Mouse (Mus musculus): ENCODE measurements around the gene 2310009B15Rik. TPM values are rescaled to one million over a fixed set of nuclear protein-coding genes. Genes with fewer than 3 reads are reported as not detected.
A peak's percentile ranks its signal among the peaks of the same experiment; 100 is the strongest.

Gene 2310009B15Rik
- polyA plus RNA-seq, 1 experiment from 2014 or later, result 44.6 TPM

DNA sequence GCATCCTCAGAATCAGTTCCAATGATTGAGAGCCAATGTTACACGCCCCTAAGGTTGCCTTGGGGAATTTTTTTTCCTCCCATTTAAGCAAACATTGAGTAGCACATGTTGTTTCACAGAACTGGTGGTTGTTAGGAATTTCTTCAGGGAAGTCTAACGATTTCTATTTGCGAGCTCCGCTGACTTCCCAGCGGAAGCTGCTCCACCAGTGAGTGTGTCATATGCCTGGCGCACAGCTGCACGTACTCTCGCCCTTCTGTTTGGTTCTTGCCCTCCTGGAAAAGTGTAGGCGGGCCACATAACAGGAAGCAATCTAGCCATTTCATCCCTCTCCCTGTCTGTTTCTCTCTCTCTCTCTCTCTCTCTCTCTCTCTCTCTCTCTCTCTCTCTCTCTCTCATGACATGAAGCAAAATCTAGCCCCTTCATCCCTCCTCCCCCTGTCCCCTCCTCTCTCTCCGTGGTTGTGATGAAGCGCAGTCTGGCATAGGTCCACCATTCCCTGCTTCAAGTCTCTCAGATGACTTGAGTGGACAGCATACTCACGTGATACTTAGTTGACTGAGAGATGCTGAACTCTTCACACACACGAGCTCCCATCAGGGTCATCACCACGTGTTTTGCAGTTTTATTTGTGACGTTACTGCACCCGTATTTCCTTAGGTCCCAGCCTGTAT, 19.9 kb upstream of the 2310009B15Rik start:
- DNase-seq (ENCODE audit: low spot score), result peak; percentile 19
- Histone ChIP-seq H3K27ac (replicated peaks; ENCODE audit: low read depth, low read length) (no peak overlapping the region), H3K4me3 (ENCODE audit: low read depth, low read length) (no peak overlapping the region), H3K9ac (replicated peaks; ENCODE audit: low read length) (no peak overlapping the region), H3K4me2 (ENCODE audit: low read depth, low read length) (no peak overlapping the region), H3K9me3 (replicated peaks; ENCODE audit: control insufficient read depth, low read length) (no peaks in the 10 kb centered on the region), H3K27me3 (ENCODE audit: control insufficient read depth, insufficient read depth, low read length) (no peaks in the 10 kb centered on the region), H3K36me3 (replicated peaks; ENCODE audit: control insufficient read depth, insufficient read depth, low read depth, low read length) (no peaks in the 10 kb centered on the region), H3K4me1 (ENCODE audit: control insufficient read depth, insufficient read depth, low read length) (no peaks in the 10 kb centered on the region)
- ATAC-seq (replicated peaks; ENCODE audit: insufficient number of reproducible peaks, low FRiP score, low TSS enrichment, low read depth), result no peak
- 63% methylated on average over 16 of the region's 16 CpGs for WGBS

DNA sequence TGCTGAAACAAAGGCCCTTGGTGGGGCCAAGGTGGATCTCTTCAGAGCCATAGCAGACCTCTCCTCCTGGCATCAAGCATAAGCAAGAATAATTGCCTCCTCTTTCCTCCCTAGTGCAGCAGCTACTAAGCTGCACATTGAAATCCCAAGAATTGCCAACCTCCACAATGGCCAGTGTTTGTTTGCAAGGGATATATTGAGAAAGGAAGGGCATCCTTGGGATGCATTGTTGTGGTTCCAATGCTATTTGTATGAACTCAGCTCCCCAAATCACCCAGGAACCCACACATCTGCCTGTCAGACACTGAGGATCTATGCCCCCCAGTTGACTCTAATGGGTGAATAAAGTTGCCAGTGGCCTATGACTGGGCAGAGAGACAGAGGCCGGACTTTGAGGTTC, 5.8 kb downstream of the 2310009B15Rik start:
- H3K4me1 ChIP-seq (ENCODE audit: control insufficient read depth, insufficient read depth, low read length), result peaks cover 4% of the 10 kb centered on the region
- H3K4me3 ChIP-seq (ENCODE audit: low read depth, low read length), result no peak overlapping the region
- WGBS, result 75% methylated on average over 1 of the region's 1 CpGs
- H3K9me3 ChIP-seq (replicated peaks; ENCODE audit: control insufficient read depth, low read length), result no peaks in the 10 kb centered on the region
- H3K4me2 ChIP-seq (ENCODE audit: low read depth, low read length), result no peak overlapping the region
- peaks cover 34% of the 10 kb centered on the region for H3K27me3 ChIP-seq (ENCODE audit: control insufficient read depth, insufficient read depth, low read length)
- ATAC-seq (replicated peaks; ENCODE audit: insufficient number of reproducible peaks, low FRiP score, low TSS enrichment, low read depth), result no peak
- no peak overlapping the region for H3K9ac ChIP-seq (replicated peaks; ENCODE audit: low read length)
- no peak overlapping the region for H3K27ac ChIP-seq (replicated peaks; ENCODE audit: low read depth, low read length)
- no peaks in the 10 kb centered on the region for H3K36me3 ChIP-seq (replicated peaks; ENCODE audit: control insufficient read depth, insufficient read depth, low read depth, low read length)
- DNase-seq (ENCODE audit: low spot score), result no peak

DNA sequence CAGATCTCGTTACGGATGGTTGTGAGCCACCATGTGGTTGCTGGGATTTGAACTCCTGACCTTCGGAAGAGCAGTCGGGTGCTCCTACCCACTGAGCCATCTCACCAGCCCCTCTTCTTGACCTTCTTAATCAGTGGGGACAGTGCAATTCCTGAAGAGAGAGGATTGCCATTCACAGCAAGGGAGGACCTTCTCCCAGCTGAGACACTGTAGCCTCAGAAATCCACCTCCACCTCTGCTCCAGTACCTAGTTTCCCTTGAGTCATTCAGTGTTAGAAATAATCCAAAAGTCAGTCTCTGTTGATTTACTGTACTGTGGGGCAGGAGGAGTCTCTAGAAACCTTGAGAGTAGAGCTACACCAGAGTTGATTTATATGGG, 6.5 kb downstream of the 2310009B15Rik start:
- H3K27ac ChIP-seq (replicated peaks; ENCODE audit: low read depth, low read length), result no peak overlapping the region
- no peak for DNase-seq (ENCODE audit: low spot score)
- H3K4me3 ChIP-seq (ENCODE audit: low read depth, low read length), result no peak overlapping the region
- peaks cover 41% of the 10 kb centered on the region for H3K27me3 ChIP-seq (ENCODE audit: control insufficient read depth, insufficient read depth, low read length)
- peaks cover 4% of the 10 kb centered on the region for H3K4me1 ChIP-seq (ENCODE audit: control insufficient read depth, insufficient read depth, low read length)
- H3K9me3 ChIP-seq (replicated peaks; ENCODE audit: control insufficient read depth, low read length), result no peaks in the 10 kb centered on the region
- 28% methylated on average over 2 of the region's 4 CpGs for WGBS
- no peak overlapping the region for H3K9ac ChIP-seq (replicated peaks; ENCODE audit: low read length)
- no peak overlapping the region for H3K4me2 ChIP-seq (ENCODE audit: low read depth, low read length)
- no peaks in the 10 kb centered on the region for H3K36me3 ChIP-seq (replicated peaks; ENCODE audit: control insufficient read depth, insufficient read depth, low read depth, low read length)
- no peak for ATAC-seq (replicated peaks; ENCODE audit: insufficient number of reproducible peaks, low FRiP score, low TSS enrichment, low read depth)

DNA sequence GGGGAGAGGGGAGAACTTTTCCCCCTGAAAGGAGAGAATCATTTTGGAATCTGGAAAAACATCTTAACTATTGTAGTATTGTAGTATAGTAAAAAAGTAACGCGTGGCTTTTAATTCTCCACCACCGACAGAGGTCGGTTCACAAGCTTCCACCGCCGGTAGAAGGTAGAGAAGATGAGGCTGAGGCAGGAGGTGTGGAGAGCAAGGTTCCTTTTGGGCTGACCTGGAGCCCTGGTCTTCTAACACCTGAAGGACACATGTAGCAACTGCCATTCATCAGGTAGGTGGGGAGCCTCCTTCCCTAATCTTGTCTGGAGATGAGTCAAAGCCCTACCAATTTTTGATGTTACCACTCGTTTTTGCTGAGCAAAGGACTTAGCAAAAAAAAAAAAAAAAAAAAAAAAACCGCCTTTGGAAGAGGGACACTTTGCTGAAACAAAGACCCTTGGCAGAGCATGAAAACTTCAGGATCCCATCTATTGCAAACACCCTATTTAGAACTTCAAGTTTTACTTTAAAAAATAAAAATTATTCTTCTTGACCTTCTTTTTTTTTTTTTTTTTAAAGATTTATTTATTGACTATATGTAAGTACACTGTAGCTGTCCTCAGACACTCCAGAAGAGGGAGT, 7.0 kb downstream of the 2310009B15Rik start:
- DNase-seq (ENCODE audit: low spot score), result no peak

DNA sequence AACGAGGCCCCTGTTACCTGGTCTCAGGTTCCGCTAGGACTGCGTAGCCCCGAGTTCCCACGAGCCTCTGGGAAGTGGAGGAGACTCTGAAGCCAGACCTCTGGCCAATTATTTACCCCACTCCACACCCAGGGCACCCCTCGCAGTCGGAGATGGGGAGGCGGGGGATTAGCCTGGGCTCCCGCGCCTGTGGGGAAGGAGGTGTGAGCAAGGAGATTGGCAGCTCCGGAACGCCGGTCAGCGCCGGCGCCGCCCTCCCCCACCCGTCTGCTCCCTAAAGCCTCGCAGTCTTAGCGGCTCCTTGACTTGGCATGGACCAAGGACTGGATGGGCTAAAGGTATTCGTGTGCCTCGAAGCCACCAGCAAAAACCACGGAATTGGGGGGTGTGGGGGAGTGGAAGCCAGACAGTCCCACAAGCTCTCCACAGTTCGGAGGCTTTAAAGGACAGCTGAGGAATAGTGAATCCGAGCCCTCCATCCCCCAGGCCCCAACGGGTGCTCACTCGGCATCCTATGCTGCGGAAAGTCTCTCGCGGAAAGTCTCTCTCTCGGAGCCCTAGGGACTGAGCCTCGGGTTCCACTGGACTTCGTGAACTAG, 8.0 kb downstream of the 2310009B15Rik start, which contains the start of gene Lhx9:
TSS of gene Lhx9 (minus strand) at position 67 of the 599 bp plus-strand sequence.
- 0% methylated on average over 33 of the region's 33 CpGs for WGBS
- ATAC-seq (replicated peaks; ENCODE audit: insufficient number of reproducible peaks, low FRiP score, low TSS enrichment, low read depth), result peak; percentile 56; the same call in 1 of the 2 replicates
- H3K27me3 ChIP-seq (ENCODE audit: control insufficient read depth, insufficient read depth, low read length), result peaks cover 54% of the 10 kb centered on the region
- H3K9me3 ChIP-seq (replicated peaks; ENCODE audit: control insufficient read depth, low read length), result no peaks in the 10 kb centered on the region
- peak within 1 kb of the TSS; percentile 55 for H3K4me2 ChIP-seq (ENCODE audit: low read depth, low read length)
- peaks cover 4% of the 10 kb centered on the region for H3K4me1 ChIP-seq (ENCODE audit: control insufficient read depth, insufficient read depth, low read length)
- peak within 1 kb of the TSS; percentile 28 for H3K4me3 ChIP-seq (ENCODE audit: low read depth, low read length)
- DNase-seq (ENCODE audit: low spot score), result peak; percentile 48
- no peaks in the 10 kb centered on the region for H3K36me3 ChIP-seq (replicated peaks; ENCODE audit: control insufficient read depth, insufficient read depth, low read depth, low read length)
- H3K9ac ChIP-seq (replicated peaks; ENCODE audit: low read length), result no peak within 1 kb of the TSS
- no peak within 1 kb of the TSS for H3K27ac ChIP-seq (replicated peaks; ENCODE audit: low read depth, low read length)

More for the DNA sequence above, 7.0 kb downstream of the 2310009B15Rik start:
- Histone ChIP-seq H3K4me1 (ENCODE audit: control insufficient read depth, insufficient read depth, low read length) (peaks cover 4% of the 10 kb centered on the region), H3K4me2 (ENCODE audit: low read depth, low read length) (no peak overlapping the region), H3K36me3 (replicated peaks; ENCODE audit: control insufficient read depth, insufficient read depth, low read depth, low read length) (no peaks in the 10 kb centered on the region), H3K9ac (replicated peaks; ENCODE audit: low read length) (no peak overlapping the region), H3K27ac (replicated peaks; ENCODE audit: low read depth, low read length) (no peak overlapping the region), H3K4me3 (ENCODE audit: low read depth, low read length) (no peak overlapping the region), H3K9me3 (replicated peaks; ENCODE audit: control insufficient read depth, low read length) (no peaks in the 10 kb centered on the region), H3K27me3 (ENCODE audit: control insufficient read depth, insufficient read depth, low read length) (peaks cover 45% of the 10 kb centered on the region)
- no peak for ATAC-seq (replicated peaks; ENCODE audit: insufficient number of reproducible peaks, low FRiP score, low TSS enrichment, low read depth)
- 8% methylated on average over 8 of the region's 8 CpGs for WGBS

DNA sequence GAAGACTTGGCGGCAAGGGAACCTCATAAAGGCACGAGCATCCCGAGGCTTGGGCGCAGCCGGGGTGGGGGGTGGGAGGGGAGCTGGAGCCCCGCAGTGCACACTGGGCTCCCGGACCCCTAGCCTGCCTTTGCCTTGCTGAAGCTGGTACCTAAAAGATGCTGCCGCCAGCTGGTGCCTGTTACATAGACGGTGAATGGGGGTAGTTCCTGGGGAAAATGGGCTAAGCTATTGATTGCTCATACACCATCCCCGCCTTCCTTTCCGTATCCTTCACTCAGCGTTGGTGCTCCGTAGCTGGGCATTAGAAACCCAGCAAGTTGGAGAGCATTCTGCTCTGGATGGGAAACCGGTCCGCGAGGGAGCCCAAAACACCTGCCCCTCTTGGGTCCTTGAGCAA, 8.6 kb downstream of the 2310009B15Rik start:
- H3K4me1 ChIP-seq (ENCODE audit: control insufficient read depth, insufficient read depth, low read length), result peaks cover 4% of the 10 kb centered on the region
- no peaks in the 10 kb centered on the region for H3K36me3 ChIP-seq (replicated peaks; ENCODE audit: control insufficient read depth, insufficient read depth, low read depth, low read length)
- peak overlapping the region; percentile 55 for H3K4me2 ChIP-seq (ENCODE audit: low read depth, low read length)
- peaks cover 59% of the 10 kb centered on the region for H3K27me3 ChIP-seq (ENCODE audit: control insufficient read depth, insufficient read depth, low read length)
- peak overlapping the region; percentile 28; the same call in 1 of the 2 replicates for H3K4me3 ChIP-seq (ENCODE audit: low read depth, low read length)
- no peaks in the 10 kb centered on the region for H3K9me3 ChIP-seq (replicated peaks; ENCODE audit: control insufficient read depth, low read length)
- DNase-seq (ENCODE audit: low spot score) (peak; percentile 16), ATAC-seq (replicated peaks; ENCODE audit: insufficient number of reproducible peaks, low FRiP score, low TSS enrichment, low read depth) (peak; percentile 32; the same call in 1 of the 2 replicates)
- no peak overlapping the region for H3K27ac ChIP-seq (replicated peaks; ENCODE audit: low read depth, low read length)
- H3K9ac ChIP-seq (replicated peaks; ENCODE audit: low read length), result no peak overlapping the region
- 0% methylated on average over 16 of the region's 16 CpGs for WGBS

DNA sequence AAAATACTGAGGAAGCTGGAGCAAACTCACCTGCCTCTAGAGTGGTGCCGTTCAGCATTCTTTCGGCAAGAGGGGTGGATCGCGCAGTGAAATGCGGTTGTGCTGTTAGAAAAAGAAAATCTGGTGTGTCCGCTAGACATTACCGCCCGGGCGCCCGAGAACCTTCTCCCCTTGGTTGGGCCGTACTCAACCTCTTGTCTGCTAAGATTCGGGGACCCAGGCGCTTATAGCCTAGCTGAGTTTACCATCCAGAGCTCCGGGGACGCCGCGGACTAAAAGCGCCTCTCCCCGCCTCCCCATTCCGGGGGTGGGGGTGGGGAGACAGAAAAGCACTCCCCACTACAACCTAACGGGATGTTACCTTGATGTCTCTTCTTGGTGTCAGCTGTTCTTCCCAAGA, 9.5 kb downstream of the 2310009B15Rik start:
- no peak overlapping the region for H3K4me3 ChIP-seq (ENCODE audit: low read depth, low read length)
- no peaks in the 10 kb centered on the region for H3K9me3 ChIP-seq (replicated peaks; ENCODE audit: control insufficient read depth, low read length)
- H3K4me2 ChIP-seq (ENCODE audit: low read depth, low read length), result no peak overlapping the region
- H3K9ac ChIP-seq (replicated peaks; ENCODE audit: low read length), result no peak overlapping the region
- H3K27me3 ChIP-seq (ENCODE audit: control insufficient read depth, insufficient read depth, low read length), result peaks cover 61% of the 10 kb centered on the region
- WGBS, result under 1% methylated on average over 21 of the region's 21 CpGs
- H3K27ac ChIP-seq (replicated peaks; ENCODE audit: low read depth, low read length), result no peak overlapping the region
- DNase-seq (ENCODE audit: low spot score) (peak; percentile 33), ATAC-seq (replicated peaks; ENCODE audit: insufficient number of reproducible peaks, low FRiP score, low TSS enrichment, low read depth) (no peak)
- H3K4me1 ChIP-seq (ENCODE audit: control insufficient read depth, insufficient read depth, low read length), result peaks cover 4% of the 10 kb centered on the region
- no peaks in the 10 kb centered on the region for H3K36me3 ChIP-seq (replicated peaks; ENCODE audit: control insufficient read depth, insufficient read depth, low read depth, low read length)

DNA sequence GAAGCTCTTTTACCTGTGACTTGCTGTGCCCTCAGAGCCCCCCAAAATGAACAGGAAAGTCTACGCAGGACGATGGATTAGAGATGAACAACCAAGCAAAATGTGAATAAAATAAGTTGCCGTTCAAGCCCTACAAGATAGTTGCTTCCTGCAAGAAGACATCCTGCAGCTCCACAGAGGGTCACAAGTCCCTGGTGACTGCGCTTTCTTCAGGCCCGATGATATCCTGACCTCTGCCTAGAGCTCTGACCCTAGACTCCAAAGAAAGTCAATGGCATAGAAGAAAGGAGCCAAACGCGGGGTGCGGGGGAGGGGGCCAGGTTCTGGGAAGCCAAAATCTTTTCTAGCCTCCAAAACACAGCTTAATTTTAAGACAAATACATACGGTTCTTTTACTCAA, 10.1 kb downstream of the 2310009B15Rik start:
- Histone ChIP-seq H3K27ac (replicated peaks; ENCODE audit: low read depth, low read length) (no peak overlapping the region), H3K4me1 (ENCODE audit: control insufficient read depth, insufficient read depth, low read length) (peaks cover 4% of the 10 kb centered on the region), H3K4me3 (ENCODE audit: low read depth, low read length) (no peak overlapping the region), H3K4me2 (ENCODE audit: low read depth, low read length) (no peak overlapping the region), H3K36me3 (replicated peaks; ENCODE audit: control insufficient read depth, insufficient read depth, low read depth, low read length) (no peaks in the 10 kb centered on the region), H3K9me3 (replicated peaks; ENCODE audit: control insufficient read depth, low read length) (no peaks in the 10 kb centered on the region), H3K9ac (replicated peaks; ENCODE audit: low read length) (no peak overlapping the region), H3K27me3 (ENCODE audit: control insufficient read depth, insufficient read depth, low read length) (peaks cover 61% of the 10 kb centered on the region)
- ATAC-seq (replicated peaks; ENCODE audit: insufficient number of reproducible peaks, low FRiP score, low TSS enrichment, low read depth) (no peak), DNase-seq (ENCODE audit: low spot score) (no peak)
- WGBS, result 2% methylated on average over 9 of the region's 9 CpGs

Measured in embryonic facial prominence, embryonic 11.5 days (tissue).